Mouse (Mus musculus) spleen, adult 2 months (tissue): ENCODE results near the gene Epp13. TPM values are rescaled to one million over a fixed set of nuclear protein-coding genes. Genes with fewer than 3 reads are reported as not detected.
"Not testable (repeated sequence)": the region's sequence is repeated elsewhere in the genome, so short reads cannot be mapped to it uniquely, and the experiment has no call there.

Source experiments
- DNase-seq, 2 experiments: peaks; one replicate each; pipeline versions ENCODE4 v3.0.0 to v3.0.0-alpha.2; 2012 to 2021; ENCODE audit warnings: low spot score in 2 of 2, low read depth in 1 of 2
- H3K27ac ChIP-seq: fragments of 200-500 bp; 2 replicates; pipeline ENCODE4 v1.5.1; 2012; ENCODE audit warnings: low read length, inconsistent platforms; ENCODE audit not compliant: insufficient read depth
- H3K27me3 ChIP-seq: fragments of 200-500 bp; 2 replicates; pipeline ENCODE4 v1.6.1; 2012; ENCODE audit warnings: mild to moderate bottlenecking, moderate library complexity, low read length, inconsistent platforms; ENCODE audit not compliant: control insufficient read depth, insufficient read depth
- H3K36me3 ChIP-seq: fragments of 200-500 bp; 2 replicates; pipeline ENCODE4 v1.6.1; 2012; ENCODE audit warnings: mild to moderate bottlenecking, low read length, inconsistent platforms; ENCODE audit not compliant: control insufficient read depth, insufficient read depth
- H3K4me1 ChIP-seq: fragments of 200-500 bp; 2 replicates; pipeline ENCODE4 v1.6.1; 2011; ENCODE audit warnings: inconsistent platforms; ENCODE audit not compliant: control insufficient read depth, insufficient read depth, insufficient read length
- H3K4me3 ChIP-seq: fragments of 200-500 bp; 2 replicates; pipeline ENCODE4 v1.5.1; 2011; ENCODE audit warnings: mild to moderate bottlenecking, inconsistent platforms; ENCODE audit not compliant: insufficient read depth, insufficient read length; ENCODE audit errors: extremely low read depth
- CTCF ChIP-seq: fragments of 200-500 bp; IDR thresholded peaks from 2 replicates; pipeline ENCODE4 v1.5.1; 2011; ENCODE audit warnings: mild to moderate bottlenecking, inconsistent platforms; ENCODE audit not compliant: insufficient read depth, insufficient read length, insufficient replicate concordance; ENCODE audit errors: extremely low read depth
- POLR2A ChIP-seq: fragments of 200-500 bp; IDR thresholded peaks from 2 replicates; pipeline ENCODE4 v1.6.1; 2011; ENCODE audit warnings: low read depth, low read length, inconsistent platforms
- WGBS: fragments of 180-500 bp; shearing (Covaris S2); methylation state at CpG from one replicate; pipeline ENCODE4 v1.1.7; 2018; 5-methylcytosine and 5-hydroxymethylcytosine counted together
- polyA plus RNA-seq: library from polyadenylated mRNA; depleted of rRNA; stranded (reverse); fragments of >200 nt; gene quantifications from 2 replicates; pipeline ENCODE4 v1.2.3, GENCODE M21; 2012; rRNA removed

The Epp13 gene
- not detected in 2 replicates for polyA plus RNA-seq

GRCm38 (mm10) chr7:6252410-6252809 is at the start of gene Epp13:
TSS of gene Epp13 (plus strand) at chr7:6252710.
- no peaks in the 10 kb centered on the region for H3K36me3 ChIP-seq
- WGBS: 87% methylated on average over 6 of the region's 6 CpGs
- TF ChIP-seq CTCF: no peak
- TF ChIP-seq POLR2A: no peak
- no peaks in the 10 kb centered on the region for H3K27me3 ChIP-seq
- no peak for DNase-seq
- H3K4me1 ChIP-seq: no peaks in the 10 kb centered on the region
- no peak within 1 kb of the TSS for H3K27ac ChIP-seq
- H3K4me3 ChIP-seq: no peak within 1 kb of the TSS

- TF ChIP-seq CTCF: no peak
- no peak for TF ChIP-seq POLR2A
- WGBS: 79% methylated on average over 3 of the region's 3 CpGs
- H3K27ac ChIP-seq: no peak overlapping the region
- H3K27me3 ChIP-seq: no peaks in the 10 kb centered on the region
- DNase-seq: no peak
- no peak overlapping the region for H3K4me3 ChIP-seq
- no peaks in the 10 kb centered on the region for H3K36me3 ChIP-seq
- H3K4me1 ChIP-seq: no peaks in the 10 kb centered on the region
These were observed 48.3 kb upstream of the Epp13 start for GRCm38 (mm10) chr7:6204200-6204599.

- H3K27ac ChIP-seq: no peak overlapping the region
- DNase-seq: peak in 1 of 2 experiments; percentile 9
- 54% methylated on average over 5 of the region's 5 CpGs for whole genome bisulfite sequencing
- no peaks in the 10 kb centered on the region for H3K4me1 ChIP-seq
- TF ChIP-seq POLR2A: no peak
- TF ChIP-seq CTCF: peak; percentile 53; the same call in 1 of the 2 replicates
- H3K36me3 ChIP-seq: no peaks in the 10 kb centered on the region
- no peak overlapping the region for H3K4me3 ChIP-seq
- no peaks in the 10 kb centered on the region for H3K27me3 ChIP-seq
These were observed 39.4 kb upstream of the Epp13 start for GRCm38 (mm10) chr7:6213144-6213543.

- not testable (repeated sequence) for H3K4me3 ChIP-seq
These were observed 37.8 kb upstream of the Epp13 start for GRCm38 (mm10) chr7:6214691-6215090.

GRCm38 (mm10) chr7:6220147-6220546 is 32.4 kb upstream of the Epp13 start:
- H3K27ac ChIP-seq: no peak overlapping the region
- DNase-seq: no peak
- H3K27me3 ChIP-seq: no peaks in the 10 kb centered on the region
- H3K4me1 ChIP-seq: no peaks in the 10 kb centered on the region
- H3K4me3 ChIP-seq: no peak overlapping the region
- TF ChIP-seq CTCF: no peak
- TF ChIP-seq POLR2A: no peak
- no peaks in the 10 kb centered on the region for H3K36me3 ChIP-seq
- WGBS: 57% methylated on average over 3 of the region's 3 CpGs

More at GRCm38 (mm10) chr7:6214691-6215090, 37.8 kb upstream of the Epp13 start:
- 59% methylated on average over 4 of the region's 4 CpGs for WGBS
- H3K4me1 ChIP-seq, H3K27me3 ChIP-seq, DNase-seq, H3K27ac ChIP-seq, H3K36me3 ChIP-seq: not testable (repeated sequence)

- WGBS: 92% methylated on average over 12 of the region's 12 CpGs
- H3K27ac ChIP-seq: no peak within 1 kb of the TSS
These were observed 30.5 kb upstream of the Epp13 start, which contains the start of gene Zscan5b for GRCm38 (mm10) chr7:6221978-6222377. TSS of gene Zscan5b (plus strand) at chr7:6222278.

GRCm38 (mm10) chr7:6228491-6228890 is 24.0 kb upstream of the Epp13 start:
- H3K4me1 ChIP-seq, DNase-seq, H3K4me3 ChIP-seq, H3K27me3 ChIP-seq, H3K27ac ChIP-seq, H3K36me3 ChIP-seq: not testable (repeated sequence)
- whole genome bisulfite sequencing: 65% methylated on average over 8 of the region's 8 CpGs

More at GRCm38 (mm10) chr7:6221978-6222377, 30.5 kb upstream of the Epp13 start, which contains the start of gene Zscan5b:
- no peaks in the 10 kb centered on the region for H3K36me3 ChIP-seq
- DNase-seq: no peak
- TF ChIP-seq POLR2A (no peak), CTCF (no peak)
- no peaks in the 10 kb centered on the region for H3K27me3 ChIP-seq
- no peaks in the 10 kb centered on the region for H3K4me1 ChIP-seq
- no peak within 1 kb of the TSS for H3K4me3 ChIP-seq

GRCm38 (mm10) chr7:6239787-6240186 is 12.7 kb upstream of the Epp13 start:
- Histone ChIP-seq H3K27ac (no peak overlapping the region), H3K4me3 (no peak overlapping the region), H3K27me3 (no peaks in the 10 kb centered on the region), H3K4me1 (no peaks in the 10 kb centered on the region), H3K36me3 (no peaks in the 10 kb centered on the region)
- no peak for TF ChIP-seq POLR2A
- no peak for DNase-seq
- 53% methylated on average over 11 of the region's 11 CpGs for WGBS
